Mouse (Mus musculus) forebrain, postnatal 0 days (tissue): ENCODE results near the gene Ctla4. TPM values are rescaled to one million over a fixed set of nuclear protein-coding genes. Genes with fewer than 3 reads are reported as not detected.

Experiments used
- ATAC-seq: fragments of 200-750 bp; cut with Nextera tagmentation; 2 replicates; pipeline ENCODE4 v1.8.0; 2017; ENCODE audit warnings: mild to moderate bottlenecking, moderate library complexity
- DNase-seq: peaks from one replicate; pipeline ENCODE4 v3.0.0-alpha.2; 2015
- H3K27ac ChIP-seq: fragments of 300-500 bp; sonication (generic); 2 replicates; pipeline ENCODE4 v1.5.1; 2014; ENCODE audit warnings: low read depth, mild to moderate bottlenecking, antibody characterized with exemption, low read length, moderate library complexity, mixed read lengths
- H3K27me3 ChIP-seq: fragments of 300-500 bp; sonication (generic); 2 replicates; pipeline ENCODE4 v1.6.1; 2014; ENCODE audit warnings: mild to moderate bottlenecking, low read length, mixed read lengths; ENCODE audit not compliant: insufficient read depth
- H3K36me3 ChIP-seq: fragments of 300-500 bp; sonication (generic); 2 replicates; pipeline ENCODE4 v1.6.1; 2014; ENCODE audit warnings: mild to moderate bottlenecking, moderate library complexity; ENCODE audit not compliant: insufficient read depth
- H3K4me1 ChIP-seq: fragments of 300-500 bp; sonication (generic); 2 replicates; pipeline ENCODE4 v1.6.1; 2014; ENCODE audit warnings: antibody characterized with exemption; ENCODE audit not compliant: insufficient read depth
- H3K4me2 ChIP-seq: fragments of 300-500 bp; sonication (generic); 2 replicates; pipeline ENCODE4 v1.6.1; 2014; ENCODE audit warnings: low read depth, mild to moderate bottlenecking, moderate library complexity
- H3K4me3 ChIP-seq: fragments of 300-500 bp; sonication (generic); 2 replicates; pipeline ENCODE4 v1.5.1; 2014; ENCODE audit warnings: low read depth, low read length, mixed read lengths
- H3K9ac ChIP-seq: fragments of 300-500 bp; sonication (generic); 2 replicates; pipeline ENCODE4 v1.6.1; 2014; ENCODE audit warnings: mild to moderate bottlenecking
- H3K9me3 ChIP-seq: fragments of 300-500 bp; sonication (generic); 2 replicates; pipeline ENCODE4 v1.6.1; 2016; ENCODE audit warnings: low read length
- CTCF ChIP-seq: sonication (generic); IDR thresholded peaks from 2 replicates; pipeline ENCODE4 v1.5.1; 2016; ENCODE audit warnings: antibody characterized with exemption, control low read depth, low read depth
- WGBS: fragments of 180-500 bp; shearing (Covaris S2); extraction: QIAGEN DNeasy Blood & Tissue Kit; methylation state at CpG from one replicate; pipeline ENCODE4 v1.1.7; 2014; 5-methylcytosine and 5-hydroxymethylcytosine counted together
- polyA plus RNA-seq: library from polyadenylated mRNA; unstranded; fragments of >200 nt; fragmentation: Nextera tagmentation; extraction: Ambion mirVana; gene quantifications from 2 replicates; pipeline ENCODE4 v1.2.1, GENCODE M21; 2015
- total RNA-seq: library from RNA; depleted of rRNA; stranded (reverse); fragments of >200 nt; gene quantifications from 2 replicates; pipeline ENCODE4 v1.2.3, GENCODE M21; 2014

The Ctla4 gene
- total and polyA plus RNA-seq, 2 experiments from 2014 or later, result 0.10 TPM; not detected in 1

- no peak overlapping the region for H3K27ac ChIP-seq
- no peak overlapping the region for H3K4me2 ChIP-seq
- H3K9me3 ChIP-seq, result no peaks in the 10 kb centered on the region
- TF ChIP-seq CTCF, result no peak
- H3K27me3 ChIP-seq, result no peaks in the 10 kb centered on the region
- WGBS, result 87% methylated on average over 2 of the region's 2 CpGs
- no peaks in the 10 kb centered on the region for H3K36me3 ChIP-seq
- H3K9ac ChIP-seq, result no peak overlapping the region
- no peak overlapping the region for H3K4me3 ChIP-seq
- no peaks in the 10 kb centered on the region for H3K4me1 ChIP-seq
- DNase-seq (no peak), ATAC-seq (no peak)
Observed at GRCm38 (mm10) chr1:60883279-60883678, 3.5 kb upstream of the Ctla4 start.

GRCm38 (mm10) chr1:60884611-60885010 is 2.2 kb upstream of the Ctla4 start:
- H3K4me3 ChIP-seq, result no peak overlapping the region
- H3K4me1 ChIP-seq, result no peaks in the 10 kb centered on the region
- H3K4me2 ChIP-seq, result no peak overlapping the region
- no peak for TF ChIP-seq CTCF
- 79% methylated on average over 1 of the region's 1 CpGs for WGBS
- H3K9me3 ChIP-seq, result no peaks in the 10 kb centered on the region
- H3K27me3 ChIP-seq, result no peaks in the 10 kb centered on the region
- DNase-seq (no peak), ATAC-seq (no peak)
- H3K27ac ChIP-seq, result no peak overlapping the region
- H3K9ac ChIP-seq, result no peak overlapping the region
- no peaks in the 10 kb centered on the region for H3K36me3 ChIP-seq

- no peak for TF ChIP-seq CTCF
- H3K27ac ChIP-seq, result no peak overlapping the region
- peaks cover 4% of the 10 kb centered on the region; the same call in 1 of the 2 replicates for H3K4me1 ChIP-seq
- no peaks in the 10 kb centered on the region for H3K36me3 ChIP-seq
- 72% methylated on average over 5 of the region's 5 CpGs for WGBS
- H3K4me3 ChIP-seq, result no peak overlapping the region
- H3K9me3 ChIP-seq, result no peaks in the 10 kb centered on the region
- no peak overlapping the region for H3K4me2 ChIP-seq
- no peak for DNase-seq
- ATAC-seq, result peak; percentile 43; the same call in 1 of the 2 replicates
- H3K27me3 ChIP-seq, result no peaks in the 10 kb centered on the region
- H3K9ac ChIP-seq, result no peak overlapping the region
Observed at GRCm38 (mm10) chr1:60898127-60898932, 11.5 kb downstream of the Ctla4 start.

- H3K4me1 ChIP-seq, result peaks cover 4% of the 10 kb centered on the region; the same call in 1 of the 2 replicates
- DNase-seq (no peak), ATAC-seq (no peak)
- H3K27ac ChIP-seq, result no peak overlapping the region
- no peaks in the 10 kb centered on the region for H3K9me3 ChIP-seq
- no peaks in the 10 kb centered on the region for H3K27me3 ChIP-seq
- no peak overlapping the region for H3K4me3 ChIP-seq
- 84% methylated on average over 2 of the region's 2 CpGs for WGBS
- no peak overlapping the region for H3K9ac ChIP-seq
- no peaks in the 10 kb centered on the region for H3K36me3 ChIP-seq
- TF ChIP-seq CTCF, result no peak
- no peak overlapping the region for H3K4me2 ChIP-seq
Observed at GRCm38 (mm10) chr1:60898933-60899210, 12.1 kb downstream of the Ctla4 start.

- Histone ChIP-seq H3K27ac (no peak overlapping the region), H3K4me3 (no peak overlapping the region), H3K36me3 (no peaks in the 10 kb centered on the region), H3K4me2 (no peak overlapping the region), H3K4me1 (peaks cover 4% of the 10 kb centered on the region; the same call in 1 of the 2 replicates), H3K9ac (no peak overlapping the region), H3K9me3 (no peaks in the 10 kb centered on the region), H3K27me3 (no peaks in the 10 kb centered on the region)
- DNase-seq (no peak), ATAC-seq (no peak)
- no peak for TF ChIP-seq CTCF
- 67% methylated on average over 3 of the region's 3 CpGs for WGBS
Observed at GRCm38 (mm10) chr1:60899244-60899643, 12.4 kb downstream of the Ctla4 start.

- TF ChIP-seq CTCF, result no peak
Observed at GRCm38 (mm10) chr1:60902547-60902946, 15.7 kb downstream of the Ctla4 start.

GRCm38 (mm10) chr1:60903126-60903525 is 16.3 kb downstream of the Ctla4 start:
- Histone ChIP-seq H3K9me3 (no peaks in the 10 kb centered on the region), H3K4me3 (no peak overlapping the region), H3K9ac (no peak overlapping the region), H3K36me3 (no peaks in the 10 kb centered on the region), H3K4me1 (peaks cover 4% of the 10 kb centered on the region; the same call in 1 of the 2 replicates), H3K4me2 (no peak overlapping the region), H3K27me3 (no peaks in the 10 kb centered on the region), H3K27ac (no peak overlapping the region)
- ATAC-seq (no peak), DNase-seq (no peak)
- 72% methylated on average over 7 of the region's 7 CpGs for WGBS
- no peak for TF ChIP-seq CTCF

More at GRCm38 (mm10) chr1:60902547-60902946, 15.7 kb downstream of the Ctla4 start:
- WGBS, result 25% methylated on average over 6 of the region's 6 CpGs
- H3K36me3 ChIP-seq, result no peaks in the 10 kb centered on the region
- H3K9me3 ChIP-seq, result no peaks in the 10 kb centered on the region
- no peak overlapping the region for H3K4me3 ChIP-seq
- H3K27me3 ChIP-seq, result no peaks in the 10 kb centered on the region
- H3K9ac ChIP-seq, result no peak overlapping the region
- H3K27ac ChIP-seq, result no peak overlapping the region
- H3K4me2 ChIP-seq, result no peak overlapping the region
- peaks cover 4% of the 10 kb centered on the region; the same call in 1 of the 2 replicates for H3K4me1 ChIP-seq
- ATAC-seq (peak; percentile 48; the same call in 1 of the 2 replicates), DNase-seq (no peak)
